Mouse (Mus musculus) left cerebral cortex, postnatal 25 days (tissue): ENCODE measurements at regions not wholly inside any gene's neighbourhood (a gene's known extent, or its start where the extent isn't known, plus 50 kb on each side); places are given as distances from the start of the nearest gene placed in this dataset.

ENCODE experiments used
- DNase-seq, 2 experiments: peaks; one replicate each; pipeline ENCODE4 v3.0.0; 2022; ENCODE audit warnings: low spot score in 2 of 2, mixed read lengths in 1 of 2
- intact Hi-C: fragments of 180-260 bp; cut with DNase I; formaldehyde crosslinking; loops from one replicate; pipeline ENCODE4 v1.15.1; 2025

DNA sequence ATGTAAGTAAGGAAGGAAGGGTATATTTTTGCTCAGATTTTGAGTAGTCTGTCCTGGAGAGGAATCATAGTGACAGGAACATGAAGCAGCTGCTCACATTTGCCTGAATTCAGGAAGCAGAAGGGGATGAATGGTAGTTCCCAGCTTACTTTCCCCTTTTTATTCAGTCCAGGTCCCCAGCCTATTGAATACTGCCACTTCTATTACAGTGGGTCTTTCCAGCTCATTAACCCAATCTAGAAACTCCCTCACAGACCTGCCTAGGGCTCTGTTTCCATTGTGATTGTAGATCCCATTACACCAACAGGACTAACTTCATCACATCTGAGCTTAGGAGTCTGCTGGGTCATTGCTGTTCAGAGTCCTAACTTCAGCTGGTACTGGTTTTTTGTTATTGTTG, 872.3 kb downstream of the Cntnap5b start:
- DNase-seq: no peak
- intact Hi-C loops: no loop called here

DNA sequence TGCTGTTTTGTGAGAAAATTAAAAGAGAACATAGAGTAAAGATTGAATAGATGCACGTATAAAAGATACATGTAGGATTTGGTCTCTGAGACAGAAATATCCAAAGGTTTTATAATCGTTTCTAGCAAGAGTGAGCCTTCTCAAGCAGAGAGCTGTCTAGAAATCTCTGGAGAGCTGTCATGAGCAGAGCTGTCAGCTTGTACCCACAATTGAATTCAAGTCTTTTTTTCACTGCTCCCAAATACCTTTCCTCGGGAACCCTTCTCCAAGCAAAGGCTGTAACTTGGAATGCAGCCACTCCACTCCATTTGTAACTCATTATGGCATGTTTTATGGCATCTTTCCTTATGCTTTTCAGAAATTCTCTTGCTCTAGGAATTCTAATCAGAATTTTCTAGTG, 888.3 kb downstream of the Cntnap5b start:
- DNase-seq: peak in 1 of 2 experiments; percentile 2
- intact Hi-C loops: no loop called here

DNA sequence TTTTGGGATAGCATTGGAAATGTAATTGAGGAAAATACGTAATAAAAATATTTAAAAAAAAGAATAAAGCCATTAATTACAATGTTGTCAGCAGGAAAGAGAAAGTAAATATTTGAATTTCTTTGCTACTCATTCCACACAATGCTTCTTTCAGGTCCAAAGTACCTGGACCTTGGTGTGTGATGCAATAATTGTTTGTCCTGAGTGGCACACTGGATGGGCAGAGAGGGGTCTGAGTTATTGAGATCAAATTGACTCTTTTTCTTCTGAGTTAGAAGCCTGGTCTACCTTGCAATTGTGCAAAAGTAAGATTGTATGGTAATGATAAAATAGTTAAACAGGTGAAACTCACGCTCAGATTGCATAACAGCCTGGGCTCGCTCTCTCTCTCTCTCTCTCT, 934.3 kb downstream of the Cntnap5b start:
- no peak for DNase-seq
- intact Hi-C loops: no loop called here
